Mouse (Mus musculus): ENCODE results near the gene Rexo1.

Gene Rexo1

DNA sequence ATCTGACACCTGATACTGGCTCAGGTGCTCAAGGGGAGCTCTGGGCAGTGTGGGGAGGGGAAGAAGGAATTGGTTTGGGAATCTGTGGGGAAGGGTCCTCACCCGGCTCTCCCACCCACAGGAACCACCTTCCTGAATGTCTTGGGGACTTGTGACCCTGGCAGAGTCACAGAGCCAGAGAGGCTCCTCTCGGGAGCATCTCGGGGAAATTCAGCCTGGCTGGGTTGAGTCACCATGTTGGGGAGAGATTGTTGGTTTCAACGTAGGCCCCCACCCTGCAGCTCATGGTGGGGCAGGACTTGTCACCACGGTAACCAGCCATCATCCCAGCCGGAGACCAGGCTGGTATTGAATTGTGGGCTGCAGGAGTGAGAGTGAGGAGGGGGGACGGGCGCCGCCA is 56.6 kb downstream of the Rexo1 start:
- no peak for DNase-seq (ENCODE audit: low spot score)

GRCm38 (mm10) chr10:80503599-80504220 is 57.6 kb downstream of the Rexo1 start:
- DNase-seq (ENCODE audit: low spot score) = no peak

GRCm38 (mm10) chr10:80502819-80503314 is 58.5 kb downstream of the Rexo1 start:
- no peak for DNase-seq (ENCODE audit: low spot score)

- DNase-seq (ENCODE audit: low spot score) = no peak
Measured at GRCm38 (mm10) chr10:80502291-80502690, 59.1 kb downstream of the Rexo1 start.

DNA sequence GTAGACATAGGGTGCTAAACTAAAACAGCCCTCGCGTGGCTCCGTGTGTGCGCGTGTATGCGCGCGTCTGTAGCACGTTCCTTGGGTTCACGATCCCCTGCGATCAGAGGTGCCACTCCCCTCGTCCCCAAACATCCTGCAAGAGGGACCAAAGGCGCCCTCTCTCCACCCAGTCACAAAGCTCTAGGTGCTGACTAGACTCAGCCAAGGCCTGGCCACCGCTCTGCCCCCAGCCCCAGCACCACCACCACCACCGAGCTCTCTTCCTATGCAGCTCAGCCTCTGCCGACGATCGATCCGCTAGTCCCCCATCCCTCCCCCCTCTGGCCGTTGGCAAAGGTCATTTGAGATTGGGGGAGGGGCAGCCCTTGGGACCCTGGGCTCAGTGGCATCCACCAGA is 64.9 kb downstream of the Rexo1 start:
- no peak for DNase-seq (ENCODE audit: low spot score)

- no peak for DNase-seq (ENCODE audit: low spot score)
Measured at GRCm38 (mm10) chr10:80495901-80496300, 65.5 kb downstream of the Rexo1 start.

GRCm38 (mm10) chr10:80494732-80495131 is 66.6 kb downstream of the Rexo1 start, which contains the start of gene Onecut3:
Gene Onecut3 (plus strand): TSS chr10:80494835.
- peak; percentile 45 for DNase-seq (ENCODE audit: low spot score)
